In the genomic region with DNA sequence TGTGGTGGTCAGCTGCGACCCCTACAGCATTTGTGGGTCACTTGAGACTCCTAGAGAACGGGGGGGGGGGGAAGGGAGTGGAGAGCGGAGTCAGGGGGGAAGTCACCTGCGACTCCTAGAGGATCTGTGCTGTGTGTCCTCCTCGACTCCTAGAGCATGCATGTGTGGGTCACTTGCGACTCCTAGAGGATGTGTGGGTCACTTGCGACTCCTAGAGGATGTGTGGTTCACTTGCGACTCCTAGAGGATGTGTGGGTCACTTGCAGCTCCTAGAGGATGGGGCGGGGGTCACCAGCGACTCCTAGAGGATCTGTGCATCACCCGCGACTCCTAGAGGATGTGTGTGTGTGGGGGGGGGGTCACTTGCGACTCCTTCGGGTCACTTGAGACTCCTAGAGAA, we compare ENCODE assay signal across 1 mouse cellular context.
TF ChIP-seq lines count a peak whose summit lies in the region.

No protein-coding gene starts in this region.

TF ChIP-seq in CH12.LX, 34 proteins besides CTCF, POLR2A, EP300 and RAD21 (continued from another document):
- TF ChIP-seq ZC3H11A (IDR thresholded peaks at IDR 0.05; ENCODE audit: low read depth, low read length) (peak; percentile 80), MAZ (IDR thresholded peaks at IDR 0.05; ENCODE audit: low read depth, low read length) (peak; percentile 74; the same call in 1 of the 2 replicates), ZMIZ1 (IDR thresholded peaks at IDR 0.05; ENCODE audit: low read depth, low read length) (no peak), JUND (conservative IDR thresholded peaks at IDR 0.05; ENCODE audit: low read depth, low read length) (no peak), NELFE (IDR thresholded peaks at IDR 0.05; ENCODE audit: low read depth, low read length) (peak; percentile 89; the same call in 1 of the 2 replicates), USF2 (conservative IDR thresholded peaks at IDR 0.05; ENCODE audit: low read depth, low read length) (no peak), KAT2A (IDR thresholded peaks at IDR 0.05; ENCODE audit: insufficient replicate concordance, low read length) (no peak), PAX5 (IDR thresholded peaks at IDR 0.05; ENCODE audit: low read length) (no peak), POLR2AphosphoS2 (IDR thresholded peaks at IDR 0.05; ENCODE audit: low read depth, low read length) (no peak), SMC3 (IDR thresholded peaks at IDR 0.05; ENCODE audit: low read depth, low read length) (peak; percentile 89), MEF2A (IDR thresholded peaks at IDR 0.05; ENCODE audit: borderline replicate concordance, low read depth, low read length) (peak; percentile 17; the same call in 1 of the 2 replicates), MXI1 (IDR thresholded peaks at IDR 0.05; ENCODE audit: low read depth, low read length) (no peak), ELF1 (IDR thresholded peaks at IDR 0.05; ENCODE audit: low read depth, low read length) (0 out of 2 replicates have a peak, but pooled peaks have one; percentile 18), TCF12 (IDR thresholded peaks at IDR 0.05; ENCODE audit: low read depth, low read length) (peak; percentile 51; the same call in 1 of the 2 replicates), IRF4 (IDR thresholded peaks at IDR 0.05; ENCODE audit: low read depth, low read length) (peak; percentile 40; the same call in 1 of the 2 replicates), CHD2 (IDR thresholded peaks at IDR 0.05; ENCODE audit: low read length) (no peak), NRF1 (IDR thresholded peaks at IDR 0.05; ENCODE audit: low read depth, low read length) (0 out of 2 replicates have a peak, but pooled peaks have one; percentile 10)
